Mouse (Mus musculus) kidney, embryonic 16.5 days (tissue): Measurements from ENCODE around the gene Gm10382. TPM values are rescaled to one million over a fixed set of nuclear protein-coding genes. Genes with fewer than 3 reads are reported as not detected.

Source experiments
- ATAC-seq: fragments of 200-750 bp; cut with Nextera tagmentation; 2 replicates; pipeline ENCODE4 v1.8.0; 2017; ENCODE audit warnings: moderate TSS enrichment; ENCODE audit not compliant: low FRiP score, low TSS enrichment
- H3K27ac ChIP-seq: fragments of 300-500 bp; sonication (generic); 2 replicates; pipeline ENCODE4 v1.5.1; 2014; ENCODE audit warnings: low read length
- H3K27me3 ChIP-seq: fragments of 300-500 bp; sonication (generic); 2 replicates; pipeline ENCODE4 v1.6.1; 2014; ENCODE audit warnings: low read length, control low read depth, mixed read lengths; ENCODE audit not compliant: insufficient read depth
- H3K36me3 ChIP-seq: fragments of 300-500 bp; sonication (generic); 2 replicates; pipeline ENCODE4 v1.6.1; 2014; ENCODE audit warnings: low read length, control low read depth, mixed read lengths; ENCODE audit not compliant: insufficient read depth
- H3K4me1 ChIP-seq: fragments of 300-500 bp; sonication (generic); 2 replicates; pipeline ENCODE4 v1.6.1; 2014; ENCODE audit warnings: low read length, control low read depth, mixed read lengths; ENCODE audit not compliant: insufficient read depth
- H3K4me2 ChIP-seq: fragments of 300-500 bp; sonication (generic); replicated peaks from 2 replicates; pipeline ENCODE4 v1.6.1; 2014; ENCODE audit warnings: low read depth, low read length
- H3K4me3 ChIP-seq: fragments of 300-500 bp; sonication (generic); 2 replicates; pipeline ENCODE4 v1.5.1; 2014; ENCODE audit warnings: mild to moderate bottlenecking, low read length
- H3K9ac ChIP-seq: fragments of 300-500 bp; sonication (generic); replicated peaks from 2 replicates; pipeline ENCODE4 v1.6.1; 2014; ENCODE audit warnings: low read length
- H3K9me3 ChIP-seq: fragments of 300-500 bp; sonication (generic); 2 replicates; pipeline ENCODE4 v1.6.1; 2016; ENCODE audit warnings: low read length, control low read depth
- WGBS: fragments of 180-500 bp; shearing (Covaris S2); extraction: QIAGEN DNeasy Blood & Tissue Kit; methylation state at CpG from one replicate; pipeline ENCODE4 v1.1.7; 2014; 5-methylcytosine and 5-hydroxymethylcytosine counted together
- polyA plus RNA-seq: library from polyadenylated mRNA; unstranded; fragments of >200 nt; fragmentation: Nextera tagmentation; extraction: Ambion mirVana; gene quantifications from 2 replicates; pipeline ENCODE4 v1.2.1, GENCODE M21; 2015

Gene Gm10382
- polyA plus RNA-seq, 1 experiment from 2014 or later = 0.34 TPM

DNA sequence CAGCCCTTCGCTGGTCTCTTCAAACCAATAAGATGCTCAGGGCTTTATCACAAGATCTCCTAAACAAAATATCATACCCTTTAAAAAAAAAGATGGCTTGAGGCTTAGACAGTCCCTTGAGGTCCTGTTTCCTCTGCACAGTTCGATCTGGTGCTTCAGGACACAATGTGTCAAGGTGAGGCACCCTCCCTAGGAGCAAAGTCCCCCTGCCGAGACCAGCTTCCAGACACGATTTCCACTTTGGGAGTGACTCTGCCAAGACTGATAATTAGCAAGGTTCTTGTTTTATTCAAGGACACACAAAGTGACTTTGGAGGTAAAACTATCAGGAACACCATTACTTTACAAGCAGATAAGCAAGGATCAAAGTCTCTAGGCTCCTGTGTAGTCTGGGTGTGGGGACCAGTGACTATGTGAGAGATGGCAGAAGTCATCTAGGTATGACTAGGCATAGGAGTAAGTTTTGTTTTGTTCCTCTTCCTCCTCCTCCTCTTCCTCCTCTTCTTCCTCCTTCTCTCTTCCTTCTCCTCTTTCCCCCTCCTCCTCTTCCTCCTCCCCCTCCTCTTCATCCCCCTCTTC lies 24.2 kb upstream of the Gm10382 start:
- no peak for ATAC-seq

DNA sequence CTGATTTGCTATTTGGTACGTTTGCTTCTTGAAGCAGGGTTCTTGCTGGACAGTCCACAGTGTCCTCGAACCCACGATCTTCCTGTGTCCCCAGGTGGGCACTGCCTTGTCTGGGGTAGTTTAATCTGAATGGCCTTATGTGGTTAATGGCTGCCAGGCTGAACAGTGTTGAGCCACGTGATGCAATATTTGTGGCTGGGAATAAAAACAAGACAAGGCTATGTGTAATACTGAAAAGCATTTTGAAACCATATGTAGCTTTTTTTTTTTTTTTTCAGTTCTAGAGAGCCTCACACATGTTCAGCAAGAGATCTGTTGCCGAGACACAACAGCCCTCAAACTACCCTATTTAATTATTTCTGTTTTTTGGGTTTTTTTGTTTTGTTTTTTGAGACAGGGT lies 21.0 kb upstream of the Gm10382 start:
- Histone ChIP-seq H3K9ac (no peak overlapping the region), H3K36me3 (no peaks in the 10 kb centered on the region), H3K27ac (no peak overlapping the region), H3K27me3 (no peaks in the 10 kb centered on the region), H3K4me3 (no peak overlapping the region), H3K4me1 (no peaks in the 10 kb centered on the region), H3K4me2 (no peak overlapping the region), H3K9me3 (no peaks in the 10 kb centered on the region)
- 75% methylated on average over 5 of the region's 5 CpGs for WGBS
- ATAC-seq = no peak

More for the DNA sequence above, 24.2 kb upstream of the Gm10382 start:
- no peaks in the 10 kb centered on the region for H3K27me3 ChIP-seq
- H3K4me3 ChIP-seq = no peak overlapping the region
- no peaks in the 10 kb centered on the region for H3K36me3 ChIP-seq
- H3K4me2 ChIP-seq = no peak overlapping the region
- no peaks in the 10 kb centered on the region for H3K4me1 ChIP-seq
- H3K27ac ChIP-seq = no peak overlapping the region
- 78% methylated on average over 4 of the region's 4 CpGs for WGBS
- no peak overlapping the region for H3K9ac ChIP-seq
- H3K9me3 ChIP-seq = no peaks in the 10 kb centered on the region

GRCm38 (mm10) chr5:125368568-125368967 lies 20.6 kb upstream of the Gm10382 start:
- no peaks in the 10 kb centered on the region for H3K4me1 ChIP-seq
- H3K9ac ChIP-seq = no peak overlapping the region
- H3K4me3 ChIP-seq = no peak overlapping the region
- H3K36me3 ChIP-seq = no peaks in the 10 kb centered on the region
- 1% methylated on average over 4 of the region's 4 CpGs for WGBS
- H3K9me3 ChIP-seq = no peaks in the 10 kb centered on the region
- H3K4me2 ChIP-seq = no peak overlapping the region
- ATAC-seq = peak; percentile 76
- no peaks in the 10 kb centered on the region for H3K27me3 ChIP-seq
- H3K27ac ChIP-seq = no peak overlapping the region

DNA sequence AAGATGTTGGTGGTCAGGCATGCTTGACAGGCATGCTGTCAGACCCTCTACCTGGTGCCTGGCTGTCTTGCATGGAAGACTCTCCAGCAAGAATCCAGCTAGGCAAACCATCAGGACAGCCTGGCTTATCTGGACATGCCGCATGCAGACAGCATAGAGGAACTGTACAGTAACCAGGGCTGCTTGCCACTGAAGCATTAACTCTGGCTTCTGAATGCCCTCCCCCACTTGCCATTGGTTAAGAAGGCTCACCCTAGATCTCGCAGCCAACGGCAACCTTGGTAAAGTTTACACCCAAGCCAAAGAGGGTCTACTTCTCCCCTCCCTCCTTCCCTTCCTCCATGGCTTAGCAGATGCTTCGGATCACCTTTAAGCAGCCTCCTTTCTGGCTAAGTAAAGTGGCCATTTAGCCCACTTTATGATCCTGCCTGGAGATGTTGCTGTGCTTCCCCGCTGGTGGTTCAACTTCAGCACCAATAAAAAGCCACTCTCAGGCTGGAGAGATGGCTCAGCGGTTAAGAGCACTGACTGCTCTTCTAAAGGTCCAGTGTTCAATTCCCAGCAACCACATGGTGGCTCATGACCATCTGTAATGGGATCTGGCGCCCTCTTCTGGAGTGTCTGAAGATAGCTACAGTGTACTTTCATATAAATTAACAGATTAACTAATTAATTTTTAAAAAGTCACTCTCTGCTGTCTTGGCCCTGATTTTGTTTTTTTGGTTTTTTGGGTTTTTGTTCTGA lies 18.0 kb upstream of the Gm10382 start:
- no peak for ATAC-seq
- WGBS = 75% methylated on average over 7 of the region's 7 CpGs
- no peak overlapping the region for H3K4me3 ChIP-seq

DNA sequence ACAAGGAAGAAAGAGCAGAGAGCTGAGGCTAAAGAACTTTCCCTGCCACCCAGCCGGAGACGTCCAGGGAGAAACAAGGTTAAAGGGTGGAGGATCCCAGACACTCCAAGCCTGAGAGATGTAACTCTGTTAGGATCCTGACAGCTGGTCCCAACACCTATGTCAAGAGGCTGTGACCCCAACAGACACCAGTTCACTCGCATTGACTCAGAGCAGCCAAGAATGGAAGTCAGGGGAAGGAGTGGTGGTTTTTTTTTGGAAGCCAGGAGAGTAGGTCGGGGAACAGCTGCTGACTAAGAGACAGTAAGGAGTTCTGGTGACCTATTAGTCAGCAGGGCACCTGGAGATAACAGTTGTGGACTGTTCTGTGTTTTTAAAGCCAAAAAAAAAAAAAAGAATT lies 17.1 kb upstream of the Gm10382 start:
- Histone ChIP-seq H3K27me3 (no peaks in the 10 kb centered on the region), H3K9ac (no peak overlapping the region), H3K27ac (no peak overlapping the region), H3K4me2 (no peak overlapping the region), H3K36me3 (no peaks in the 10 kb centered on the region), H3K4me1 (no peaks in the 10 kb centered on the region), H3K9me3 (no peaks in the 10 kb centered on the region), H3K4me3 (no peak overlapping the region)
- no peak for ATAC-seq
- 76% methylated on average over 4 of the region's 4 CpGs for WGBS

More for the DNA sequence above, 18.0 kb upstream of the Gm10382 start:
- Histone ChIP-seq H3K27me3 (no peaks in the 10 kb centered on the region), H3K36me3 (no peaks in the 10 kb centered on the region), H3K4me2 (no peak overlapping the region), H3K9me3 (no peaks in the 10 kb centered on the region), H3K27ac (no peak overlapping the region), H3K9ac (no peak overlapping the region), H3K4me1 (no peaks in the 10 kb centered on the region)

DNA sequence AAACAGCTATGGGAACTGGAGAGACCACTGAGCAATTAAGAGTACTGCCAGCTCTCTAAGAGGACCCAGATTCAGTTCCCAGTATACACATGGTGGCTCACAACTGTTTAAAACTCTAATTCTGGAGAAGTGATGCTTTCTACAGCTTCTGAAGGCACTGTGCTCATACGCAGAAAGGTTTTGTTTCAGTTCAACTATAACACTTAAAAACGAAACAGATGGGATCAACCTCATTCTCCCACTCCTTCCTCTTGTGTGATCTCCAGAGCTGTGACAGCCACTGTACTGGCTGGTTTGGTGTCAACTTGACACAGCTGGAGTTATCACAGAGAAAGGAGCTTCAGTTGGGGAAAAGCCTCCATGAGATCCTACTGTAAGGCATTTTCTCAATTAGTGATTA lies 13.3 kb upstream of the Gm10382 start:
- no peaks in the 10 kb centered on the region for H3K36me3 ChIP-seq
- no peak overlapping the region for H3K27ac ChIP-seq
- H3K9ac ChIP-seq = no peak overlapping the region
- no peaks in the 10 kb centered on the region for H3K27me3 ChIP-seq
- no peak overlapping the region for H3K4me2 ChIP-seq
- no peaks in the 10 kb centered on the region for H3K4me1 ChIP-seq
- no peak overlapping the region for H3K4me3 ChIP-seq
- no peak for ATAC-seq
- H3K9me3 ChIP-seq = no peaks in the 10 kb centered on the region
- 84% methylated on average over 2 of the region's 2 CpGs for WGBS

DNA sequence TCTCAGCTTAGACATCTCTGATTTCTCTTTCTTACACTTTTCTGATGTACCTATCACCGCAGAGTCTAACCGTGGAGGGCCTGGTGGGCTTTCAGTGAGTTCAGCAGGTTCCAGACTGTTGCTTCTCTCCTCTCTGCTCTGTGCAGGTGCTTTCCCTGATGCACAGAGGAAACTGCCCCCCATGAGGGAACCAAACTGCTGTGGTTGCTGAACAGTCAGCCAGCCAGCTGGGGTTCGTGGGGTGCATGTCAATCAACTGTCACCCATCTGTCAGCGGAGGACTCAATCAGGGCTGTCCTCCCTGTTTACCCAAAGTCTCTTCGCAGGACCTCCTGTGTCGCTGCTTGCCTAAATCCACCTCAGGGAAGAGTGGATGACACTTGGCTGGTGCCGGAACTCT lies 11.9 kb upstream of the Gm10382 start:
- Histone ChIP-seq H3K4me2 (no peak overlapping the region), H3K9ac (no peak overlapping the region), H3K4me1 (no peaks in the 10 kb centered on the region), H3K9me3 (no peaks in the 10 kb centered on the region), H3K27ac (no peak overlapping the region), H3K27me3 (no peaks in the 10 kb centered on the region), H3K36me3 (no peaks in the 10 kb centered on the region), H3K4me3 (no peak overlapping the region)
- 71% methylated on average over 7 of the region's 7 CpGs for WGBS
- no peak for ATAC-seq

DNA sequence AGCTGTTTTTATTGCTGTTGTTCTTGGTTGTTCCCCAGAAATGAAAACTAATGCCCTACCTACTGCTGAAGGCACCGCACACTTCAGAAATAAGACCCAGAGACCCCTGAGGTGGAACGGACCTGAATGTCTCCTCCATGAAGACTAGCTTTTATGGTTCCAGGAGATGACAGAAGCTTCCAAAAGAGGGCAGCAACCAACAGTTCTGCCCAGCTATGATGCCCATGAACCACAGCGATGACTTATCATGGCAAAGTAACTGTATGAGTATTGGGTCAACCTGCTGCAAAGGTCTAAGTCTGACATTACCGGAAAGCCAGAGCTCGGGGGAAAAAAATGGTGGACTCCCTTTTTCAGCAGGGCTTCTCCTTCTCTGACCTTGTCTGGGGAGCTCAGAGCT lies 10.2 kb upstream of the Gm10382 start:
- H3K36me3 ChIP-seq = peaks cover 6% of the 10 kb centered on the region; the same call in 1 of the 2 replicates
- no peak overlapping the region for H3K4me2 ChIP-seq
- no peak overlapping the region for H3K9ac ChIP-seq
- H3K9me3 ChIP-seq = no peaks in the 10 kb centered on the region
- H3K27ac ChIP-seq = no peak overlapping the region
- H3K4me3 ChIP-seq = no peak overlapping the region
- WGBS = 83% methylated on average over 5 of the region's 5 CpGs
- H3K4me1 ChIP-seq = no peaks in the 10 kb centered on the region
- H3K27me3 ChIP-seq = no peaks in the 10 kb centered on the region
- ATAC-seq = no peak

GRCm38 (mm10) chr5:125381954-125382672 lies 7.0 kb upstream of the Gm10382 start:
- ATAC-seq = no peak
- 76% methylated on average over 5 of the region's 5 CpGs for WGBS

More at GRCm38 (mm10) chr5:125381954-125382672, 7.0 kb upstream of the Gm10382 start:
- H3K27ac ChIP-seq = no peak overlapping the region
- no peaks in the 10 kb centered on the region for H3K9me3 ChIP-seq
- no peak overlapping the region for H3K9ac ChIP-seq
- H3K27me3 ChIP-seq = no peaks in the 10 kb centered on the region
- H3K36me3 ChIP-seq = peaks cover 26% of the 10 kb centered on the region
- H3K4me3 ChIP-seq = no peak overlapping the region
- H3K4me1 ChIP-seq = peaks cover 8% of the 10 kb centered on the region
- no peak overlapping the region for H3K4me2 ChIP-seq
